Mouse (Mus musculus) heart, embryonic 15.5 days (tissue): ENCODE results near the gene Atg7. TPM values are rescaled to one million over a fixed set of nuclear protein-coding genes. Genes with fewer than 3 reads are reported as not detected.
A peak's percentile ranks its signal among the peaks of the same experiment; 100 is the strongest.

Experiments used
- ATAC-seq: fragments of 200-750 bp; cut with Nextera tagmentation; replicated peaks from 2 replicates; pipeline ENCODE4 v1.8.0; 2017; ENCODE audit warnings: low read depth, moderate TSS enrichment; ENCODE audit not compliant: insufficient number of reproducible peaks, insufficient read depth, low FRiP score
- H3K27ac ChIP-seq: fragments of 300-500 bp; sonication (generic); 2 replicates; pipeline ENCODE4 v1.5.1; 2015; ENCODE audit warnings: mild to moderate bottlenecking, inconsistent platforms
- H3K27me3 ChIP-seq: fragments of 300-500 bp; sonication (generic); 2 replicates; pipeline ENCODE4 v1.6.1; 2015; ENCODE audit warnings: inconsistent platforms
- H3K36me3 ChIP-seq: fragments of 300-500 bp; sonication (generic); 2 replicates; pipeline ENCODE4 v1.6.1; 2015; ENCODE audit warnings: mild to moderate bottlenecking, inconsistent platforms
- H3K4me1 ChIP-seq: fragments of 300-500 bp; sonication (generic); replicated peaks from 2 replicates; pipeline ENCODE4 v1.6.1; 2015; ENCODE audit warnings: inconsistent platforms
- H3K4me2 ChIP-seq: fragments of 300-500 bp; sonication (generic); 2 replicates; pipeline ENCODE4 v1.6.1; 2015; ENCODE audit warnings: inconsistent platforms, mild to moderate bottlenecking, moderate library complexity
- H3K4me3 ChIP-seq: fragments of 300-500 bp; sonication (generic); 2 replicates; pipeline ENCODE4 v1.5.1; 2015; ENCODE audit warnings: mild to moderate bottlenecking, inconsistent platforms
- H3K9ac ChIP-seq: fragments of 300-500 bp; sonication (generic); 2 replicates; pipeline ENCODE4 v1.6.1; 2015; ENCODE audit warnings: mild to moderate bottlenecking, inconsistent platforms
- H3K9me3 ChIP-seq: fragments of 300-500 bp; sonication (generic); replicated peaks from 2 replicates; pipeline ENCODE4 v1.6.1; 2016; ENCODE audit warnings: inconsistent platforms
- WGBS: fragments of 180-500 bp; shearing (Covaris S2); methylation state at CpG from one replicate; pipeline ENCODE4 v1.1.7; 2015; ENCODE audit warnings: mixed read lengths; 5-methylcytosine and 5-hydroxymethylcytosine counted together
- polyA plus RNA-seq: library from polyadenylated mRNA; unstranded; fragments of >200 nt; fragmentation: Nextera tagmentation; extraction: Ambion mirVana; gene quantifications from 2 replicates; pipeline ENCODE4 v1.2.1, GENCODE M21; 2015

Gene Atg7
- polyA plus RNA-seq, 1 experiment from 2014 or later, result 15.1 TPM

DNA sequence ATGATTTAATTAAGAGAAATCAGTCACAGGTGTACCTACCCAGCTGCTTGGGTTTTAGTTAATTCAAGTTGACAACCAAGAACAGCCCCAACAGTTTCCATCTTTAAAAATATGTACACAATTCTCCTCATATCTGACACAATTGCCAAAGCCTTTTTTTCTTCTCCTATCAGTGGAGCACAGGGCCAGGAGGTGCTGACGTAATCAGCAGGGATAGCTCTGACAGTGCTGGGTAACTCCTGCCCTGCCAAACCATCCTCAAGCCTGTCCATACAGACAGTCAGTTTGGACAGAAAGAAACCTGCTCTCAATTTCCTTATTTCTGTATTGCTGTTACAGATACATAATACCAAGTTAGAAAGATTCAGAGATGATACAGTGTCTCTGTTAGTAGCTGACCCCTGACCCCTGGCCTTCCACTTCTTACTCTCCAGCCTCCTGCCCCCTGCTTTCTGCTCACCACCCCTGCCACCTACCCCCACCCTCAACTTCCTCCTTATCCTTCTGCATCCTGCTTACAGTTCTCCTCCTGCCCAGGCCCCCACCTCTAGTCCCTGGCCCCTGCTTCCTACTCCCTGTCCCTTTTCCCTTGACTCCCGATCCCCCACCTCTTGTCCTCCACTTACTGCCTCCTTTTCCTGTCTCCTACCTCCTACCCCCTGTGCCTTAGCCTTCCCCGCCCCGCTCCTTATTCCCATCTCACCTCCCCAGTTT, 16.5 kb downstream of the Atg7 start:
- Histone ChIP-seq H3K27ac (no peak overlapping the region), H3K9ac (no peak overlapping the region), H3K36me3 (no peaks in the 10 kb centered on the region), H3K4me3 (no peak overlapping the region), H3K4me1 (peaks cover 3% of the 10 kb centered on the region; the same call in 1 of the 2 replicates), H3K27me3 (no peaks in the 10 kb centered on the region), H3K4me2 (no peak overlapping the region), H3K9me3 (no peaks in the 10 kb centered on the region)
- 52% methylated on average over 4 of the region's 4 CpGs for WGBS
- 0 out of 2 replicates have a peak, but pooled peaks have one; percentile 60 for ATAC-seq

DNA sequence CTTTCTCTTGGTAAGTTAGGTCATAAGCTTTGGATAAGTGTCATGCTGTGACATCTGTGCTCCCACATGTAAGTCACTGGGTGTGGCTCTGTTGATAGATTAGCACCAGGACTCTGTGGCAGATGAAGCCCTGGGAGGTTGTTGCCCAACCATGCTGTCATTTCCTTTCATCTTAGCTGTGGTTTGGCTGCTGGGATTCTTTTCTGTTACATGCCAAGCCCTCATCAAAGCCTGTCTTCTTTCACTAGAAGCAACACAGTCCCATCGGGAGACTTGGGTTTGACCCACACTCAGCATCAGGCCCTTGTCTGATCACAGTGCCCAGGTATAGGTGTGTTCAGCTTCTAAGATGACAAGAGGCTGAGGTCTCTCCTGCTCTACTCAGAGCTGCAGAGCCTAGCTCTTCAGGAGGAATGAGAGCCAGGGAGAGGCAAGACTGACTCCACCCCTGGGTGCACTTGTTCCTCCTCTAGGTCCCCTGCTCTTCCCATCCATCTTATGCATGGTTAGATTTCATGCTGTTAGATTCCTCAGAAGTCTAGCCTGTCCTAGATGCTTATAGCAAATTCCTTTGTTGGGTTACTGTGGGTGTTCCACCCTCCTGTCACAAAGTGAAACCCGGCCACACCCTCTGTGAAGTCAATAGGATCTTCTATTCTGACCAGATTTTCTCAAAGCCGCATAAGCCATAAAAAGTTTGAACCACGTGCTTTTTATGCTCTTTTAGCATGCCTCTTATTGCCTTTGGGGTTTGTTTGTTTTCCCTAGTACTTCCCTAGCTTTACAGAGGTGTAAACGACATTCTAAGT, 17.3 kb downstream of the Atg7 start:
- Histone ChIP-seq H3K36me3 (no peaks in the 10 kb centered on the region), H3K9me3 (no peaks in the 10 kb centered on the region), H3K4me3 (no peak overlapping the region), H3K4me2 (no peak overlapping the region), H3K27me3 (no peaks in the 10 kb centered on the region), H3K27ac (no peak overlapping the region), H3K4me1 (peaks cover 3% of the 10 kb centered on the region; the same call in 1 of the 2 replicates), H3K9ac (no peak overlapping the region)
- ATAC-seq, result 0 out of 2 replicates have a peak, but pooled peaks have one; percentile 18
- 56% methylated on average over 5 of the region's 5 CpGs for WGBS

DNA sequence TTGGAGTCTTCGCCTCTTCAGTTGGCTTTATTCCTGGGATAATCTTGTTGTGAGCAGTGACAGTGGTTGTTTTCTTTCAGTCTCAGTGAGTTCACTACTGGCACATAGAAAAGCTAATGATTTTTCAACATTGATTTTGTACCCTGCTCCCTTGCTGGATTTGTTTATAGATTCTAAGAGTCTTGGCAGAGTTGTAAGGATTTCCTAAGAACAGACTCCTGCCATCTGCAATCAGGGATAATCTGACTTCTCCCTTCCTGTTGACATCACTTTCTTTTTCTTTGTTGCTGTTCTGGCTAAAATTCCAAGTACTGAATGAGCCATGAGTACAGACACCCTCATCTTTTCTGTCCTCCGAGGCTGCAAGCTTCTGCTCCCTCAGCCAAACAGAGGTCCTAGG, 20.8 kb downstream of the Atg7 start:
- 66% methylated on average over 2 of the region's 2 CpGs for WGBS
- no peaks in the 10 kb centered on the region for H3K9me3 ChIP-seq

DNA sequence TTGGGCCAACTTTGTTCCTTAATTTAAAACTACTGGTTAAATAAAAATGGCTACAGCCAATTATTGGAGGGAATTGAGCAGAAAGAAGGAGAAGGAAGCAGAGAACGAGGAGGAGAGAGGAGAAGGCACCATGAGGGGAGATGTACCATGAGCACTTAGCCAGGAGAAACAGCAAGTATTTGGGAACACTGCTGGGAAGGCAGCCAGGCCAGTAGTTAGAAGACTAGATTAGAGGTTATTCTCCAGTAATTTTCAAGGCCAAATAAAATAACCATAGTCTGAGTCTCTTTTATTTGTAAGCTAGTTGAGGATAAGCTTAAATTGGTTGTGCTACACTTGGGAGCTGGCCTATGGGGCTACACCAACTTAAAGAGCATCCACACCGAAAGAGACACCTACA, 21.8 kb downstream of the Atg7 start:
- no peak for ATAC-seq
- H3K4me3 ChIP-seq, result no peak overlapping the region
- peaks cover 3% of the 10 kb centered on the region; the same call in 1 of the 2 replicates for H3K4me1 ChIP-seq
- H3K9me3 ChIP-seq, result no peaks in the 10 kb centered on the region
- no peaks in the 10 kb centered on the region for H3K27me3 ChIP-seq
- no peak overlapping the region for H3K4me2 ChIP-seq
- no peak overlapping the region for H3K9ac ChIP-seq
- WGBS, result 78% methylated on average over 2 of the region's 2 CpGs
- H3K36me3 ChIP-seq, result no peaks in the 10 kb centered on the region
- H3K27ac ChIP-seq, result no peak overlapping the region

More for the DNA sequence above, 20.8 kb downstream of the Atg7 start:
- H3K27ac ChIP-seq, result no peak overlapping the region
- H3K4me2 ChIP-seq, result no peak overlapping the region
- H3K4me3 ChIP-seq, result no peak overlapping the region
- H3K27me3 ChIP-seq, result no peaks in the 10 kb centered on the region
- peaks cover 3% of the 10 kb centered on the region; the same call in 1 of the 2 replicates for H3K4me1 ChIP-seq
- H3K36me3 ChIP-seq, result no peaks in the 10 kb centered on the region
- no peak overlapping the region for H3K9ac ChIP-seq
- ATAC-seq, result no peak

DNA sequence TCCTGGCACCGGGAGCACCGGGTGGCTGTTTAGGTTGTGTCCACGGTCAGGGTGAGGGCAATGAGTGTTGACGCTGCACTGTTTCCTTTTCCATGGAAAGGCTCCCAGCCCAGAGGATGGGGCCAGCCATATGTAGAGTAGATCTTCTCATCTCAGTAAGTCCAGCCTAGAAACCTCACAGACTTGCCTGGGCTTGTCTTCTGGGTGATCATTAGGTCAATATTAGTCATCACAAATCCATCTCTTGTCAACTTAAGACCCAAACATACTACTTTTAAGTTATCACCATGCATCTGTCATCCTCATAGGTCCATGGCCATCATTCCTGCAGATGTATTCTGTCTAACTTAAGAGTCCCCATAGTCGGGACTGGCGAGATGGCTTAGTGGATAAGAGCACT, 24.6 kb downstream of the Atg7 start:
- Histone ChIP-seq H3K9me3 (no peaks in the 10 kb centered on the region), H3K9ac (no peak overlapping the region), H3K4me2 (no peak overlapping the region), H3K4me1 (no peaks in the 10 kb centered on the region), H3K27me3 (no peaks in the 10 kb centered on the region), H3K36me3 (no peaks in the 10 kb centered on the region), H3K27ac (no peak overlapping the region), H3K4me3 (no peak overlapping the region)
- WGBS, result 86% methylated on average over 6 of the region's 6 CpGs
- no peak for ATAC-seq

DNA sequence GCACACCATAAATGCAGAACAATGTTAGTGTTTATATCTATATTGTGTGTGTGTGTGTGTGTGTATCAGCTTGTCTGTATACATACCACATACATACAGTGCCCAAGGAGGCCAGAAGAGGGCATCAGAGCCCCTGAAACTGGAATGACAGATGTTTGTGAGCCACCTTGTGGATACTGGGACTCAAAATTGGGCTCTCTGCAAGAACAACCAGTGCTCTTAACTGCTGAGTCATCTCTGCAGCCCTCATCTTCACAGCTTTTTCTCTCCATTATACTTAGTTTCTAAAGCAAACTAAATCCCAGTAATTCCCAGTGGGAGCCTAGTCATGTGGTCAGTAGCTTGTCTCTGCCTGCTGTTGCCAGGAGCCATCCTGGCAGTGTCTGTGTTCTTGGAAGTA, 31.9 kb downstream of the Atg7 start:
- Histone ChIP-seq H3K4me1 (no peaks in the 10 kb centered on the region), H3K9ac (no peak overlapping the region), H3K9me3 (no peaks in the 10 kb centered on the region), H3K27ac (no peak overlapping the region), H3K4me2 (no peak overlapping the region), H3K4me3 (no peak overlapping the region), H3K36me3 (peaks cover 11% of the 10 kb centered on the region; the same call in 1 of the 2 replicates), H3K27me3 (no peaks in the 10 kb centered on the region)
- no peak for ATAC-seq

DNA sequence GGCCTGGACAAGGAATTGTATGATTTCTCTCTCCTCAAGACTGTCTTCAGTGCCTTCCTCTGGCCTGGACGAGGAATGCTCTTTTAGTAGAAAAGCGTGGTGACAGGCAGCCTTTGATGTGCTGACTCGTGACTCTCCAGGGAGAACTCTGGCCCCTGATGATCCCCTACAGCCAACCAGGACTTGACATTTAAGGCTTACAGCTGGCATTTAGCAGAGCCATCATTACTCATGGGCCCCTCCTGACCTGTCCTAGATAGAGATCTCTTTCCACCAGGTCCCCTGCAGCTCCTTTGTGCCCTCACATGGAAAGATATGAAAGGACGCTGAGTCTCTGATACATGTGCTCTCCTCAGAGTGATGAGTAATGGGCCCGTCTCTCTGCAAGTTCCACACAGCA, 33.2 kb downstream of the Atg7 start:
- H3K9me3 ChIP-seq, result no peaks in the 10 kb centered on the region
- H3K27ac ChIP-seq, result no peak overlapping the region
- H3K27me3 ChIP-seq, result no peaks in the 10 kb centered on the region
- peaks cover 14% of the 10 kb centered on the region for H3K36me3 ChIP-seq
- no peak overlapping the region for H3K4me3 ChIP-seq
- H3K4me2 ChIP-seq, result no peak overlapping the region
- H3K9ac ChIP-seq, result no peak overlapping the region
- H3K4me1 ChIP-seq, result no peaks in the 10 kb centered on the region
- WGBS, result 55% methylated on average over 5 of the region's 5 CpGs
- no peak for ATAC-seq

DNA sequence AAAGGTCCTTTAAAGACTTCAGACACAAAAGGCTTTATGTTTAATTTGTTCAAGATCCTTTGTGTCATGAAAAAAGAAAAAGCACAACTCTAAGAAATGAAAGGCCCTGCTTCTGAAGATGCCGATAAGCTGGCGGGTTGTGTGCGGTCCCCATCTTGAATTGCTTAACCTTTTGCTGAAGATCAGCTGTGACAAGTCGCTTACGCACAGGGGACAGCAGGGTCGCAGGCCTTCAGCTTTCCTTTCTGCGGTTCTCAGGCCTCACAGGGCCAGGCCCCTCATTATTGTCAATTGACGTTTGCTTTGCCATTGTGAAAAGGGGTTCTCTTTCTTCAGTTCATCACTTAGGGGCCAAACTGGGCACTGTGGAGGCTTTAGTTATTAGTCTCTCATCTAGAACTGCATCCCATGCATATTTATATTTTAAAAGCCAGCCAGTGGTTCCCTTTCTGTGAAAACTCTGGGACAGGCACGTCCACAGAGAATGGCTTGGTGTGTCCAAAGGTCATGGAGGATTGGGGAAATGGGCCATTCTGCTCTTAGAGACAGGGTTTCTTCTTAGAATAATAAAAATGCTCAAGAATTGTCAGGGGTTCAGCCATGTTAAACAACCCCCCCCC, 39.3 kb downstream of the Atg7 start:
- Histone ChIP-seq H3K27me3 (no peaks in the 10 kb centered on the region), H3K36me3 (peaks cover 9% of the 10 kb centered on the region; the same call in 1 of the 2 replicates), H3K27ac (no peak overlapping the region), H3K9me3 (no peaks in the 10 kb centered on the region), H3K9ac (no peak overlapping the region), H3K4me1 (no peaks in the 10 kb centered on the region), H3K4me3 (no peak overlapping the region), H3K4me2 (no peak overlapping the region)
- WGBS, result 85% methylated on average over 9 of the region's 9 CpGs
- no peak for ATAC-seq

DNA sequence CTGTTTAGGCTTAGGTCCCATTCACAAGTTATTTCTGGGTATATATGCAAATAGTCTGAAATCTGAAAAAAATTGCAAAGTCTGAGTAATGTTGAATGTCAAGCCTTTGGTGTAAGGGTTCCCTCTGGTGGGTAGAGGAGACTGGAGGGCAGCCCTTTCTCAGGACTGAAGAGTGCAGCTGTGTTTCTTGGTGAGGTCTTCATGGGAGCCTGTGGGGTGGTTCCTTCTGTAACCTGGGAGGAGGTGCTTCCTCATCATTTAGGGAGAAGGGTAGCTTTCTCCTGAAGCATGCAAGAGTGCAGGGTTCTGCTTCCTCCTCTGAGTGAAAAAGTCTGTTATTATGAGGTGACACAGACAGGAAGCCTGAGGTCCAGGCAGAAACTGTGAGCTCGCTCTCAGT, 40.8 kb downstream of the Atg7 start:
- WGBS, result 78% methylated on average over 1 of the region's 1 CpGs
- Histone ChIP-seq H3K9me3 (no peaks in the 10 kb centered on the region), H3K4me3 (no peak overlapping the region), H3K27ac (no peak overlapping the region), H3K4me1 (peaks cover 8% of the 10 kb centered on the region), H3K36me3 (peaks cover 3% of the 10 kb centered on the region; the same call in 1 of the 2 replicates), H3K27me3 (no peaks in the 10 kb centered on the region), H3K4me2 (no peak overlapping the region), H3K9ac (no peak overlapping the region)
- no peak for ATAC-seq

DNA sequence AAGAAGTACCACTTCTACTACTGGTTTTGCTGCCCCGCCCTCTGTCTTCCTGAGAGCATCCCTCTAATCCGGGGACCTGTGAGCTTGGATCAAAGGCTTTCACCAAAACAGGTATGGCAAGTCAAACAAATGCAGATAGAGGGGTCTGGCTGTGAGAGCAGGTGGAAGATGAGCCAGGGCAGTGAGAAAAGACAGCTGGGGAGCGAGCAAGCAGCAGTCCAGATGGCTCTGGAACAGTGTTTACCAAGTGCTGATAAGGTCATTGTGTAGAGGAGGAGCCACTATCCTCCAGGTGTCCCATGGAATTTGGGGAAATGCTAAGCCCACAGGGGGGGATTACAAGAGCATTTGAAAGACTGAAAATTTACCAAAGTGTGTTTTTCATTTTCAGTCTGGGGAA, 41.5 kb downstream of the Atg7 start:
- Histone ChIP-seq H3K9me3 (no peaks in the 10 kb centered on the region), H3K4me2 (no peak overlapping the region), H3K4me3 (no peak overlapping the region), H3K36me3 (peaks cover 3% of the 10 kb centered on the region; the same call in 1 of the 2 replicates), H3K9ac (no peak overlapping the region), H3K27ac (no peak overlapping the region), H3K27me3 (no peaks in the 10 kb centered on the region), H3K4me1 (peaks cover 12% of the 10 kb centered on the region)
- 45% methylated on average over 3 of the region's 3 CpGs for WGBS
- ATAC-seq, result no peak

DNA sequence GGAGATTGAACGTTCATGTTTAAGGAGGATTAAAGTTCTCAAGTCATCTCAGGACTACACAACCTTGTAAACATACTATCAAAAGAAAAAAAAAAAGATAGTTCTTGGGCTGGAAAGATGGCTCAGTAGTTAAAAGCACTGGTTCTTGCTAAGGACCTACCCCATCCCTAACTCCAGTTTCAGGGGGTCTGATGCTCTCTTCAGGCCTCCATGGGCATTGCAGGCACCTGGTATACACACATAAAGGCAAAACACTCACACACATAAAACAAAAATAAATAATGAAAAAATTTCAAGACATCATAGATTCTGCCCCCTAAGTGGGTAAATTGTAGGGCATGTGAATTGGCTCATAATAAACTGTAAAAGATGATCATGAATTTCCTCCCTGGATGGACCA, 42.5 kb downstream of the Atg7 start:
- ATAC-seq, result no peak
- H3K27ac ChIP-seq, result no peak overlapping the region

More for the DNA sequence above, 42.5 kb downstream of the Atg7 start:
- Histone ChIP-seq H3K36me3 (peaks cover 3% of the 10 kb centered on the region; the same call in 1 of the 2 replicates), H3K9me3 (no peaks in the 10 kb centered on the region), H3K4me1 (peaks cover 20% of the 10 kb centered on the region), H3K9ac (no peak overlapping the region), H3K4me3 (no peak overlapping the region), H3K4me2 (no peak overlapping the region), H3K27me3 (no peaks in the 10 kb centered on the region)
- WGBS, result 74% methylated on average over 1 of the region's 1 CpGs
